Mouse (Mus musculus) embryonic facial prominence, embryonic 11.5 days (tissue): Measurements from ENCODE around the gene Omt2b. TPM values are rescaled to one million over a fixed set of nuclear protein-coding genes. Genes with fewer than 3 reads are reported as not detected.
"Not testable (repeated sequence)": the region's sequence is repeated elsewhere in the genome, so short reads cannot be mapped to it uniquely, and the experiment has no call there.

Source experiments
- ATAC-seq: fragments of 200-750 bp; cut with Nextera tagmentation; replicated peaks from 2 replicates; pipeline ENCODE4 v1.8.0; 2017; ENCODE audit warnings: low read depth; ENCODE audit not compliant: insufficient number of reproducible peaks, low FRiP score, low TSS enrichment
- DNase-seq: peaks from one replicate; pipeline ENCODE4 v3.0.0-alpha.2; 2015; ENCODE audit warnings: low spot score
- H3K27ac ChIP-seq: fragments of 300-500 bp; sonication (generic); replicated peaks from 2 replicates; pipeline ENCODE4 v1.5.1; 2014; ENCODE audit warnings: mild to moderate bottlenecking, low read depth, low read length, control low read depth
- H3K27me3 ChIP-seq: fragments of 300-500 bp; sonication (generic); 2 replicates; pipeline ENCODE4 v1.6.1; 2014; ENCODE audit warnings: mild to moderate bottlenecking, low read length, moderate library complexity, mixed read lengths; ENCODE audit not compliant: control insufficient read depth, insufficient read depth
- H3K36me3 ChIP-seq: fragments of 300-500 bp; sonication (generic); replicated peaks from 2 replicates; pipeline ENCODE4 v1.6.1; 2014; ENCODE audit warnings: low read depth, mild to moderate bottlenecking, low read length, moderate library complexity, mixed read lengths; ENCODE audit not compliant: control insufficient read depth, insufficient read depth
- H3K4me1 ChIP-seq: fragments of 300-500 bp; sonication (generic); 2 replicates; pipeline ENCODE4 v1.6.1; 2014; ENCODE audit warnings: low read length, mixed read lengths; ENCODE audit not compliant: control insufficient read depth, insufficient read depth
- H3K4me2 ChIP-seq: fragments of 300-500 bp; sonication (generic); 2 replicates; pipeline ENCODE4 v1.6.1; 2014; ENCODE audit warnings: low read depth, mild to moderate bottlenecking, control low read depth, low read length, moderate library complexity
- H3K4me3 ChIP-seq: fragments of 300-500 bp; sonication (generic); 2 replicates; pipeline ENCODE4 v1.5.1; 2014; ENCODE audit warnings: low read depth, low read length, control low read depth
- H3K9ac ChIP-seq: fragments of 300-500 bp; sonication (generic); replicated peaks from 2 replicates; pipeline ENCODE4 v1.6.1; 2014; ENCODE audit warnings: mild to moderate bottlenecking, control low read depth, low read length
- H3K9me3 ChIP-seq: fragments of 300-500 bp; sonication (generic); replicated peaks from 2 replicates; pipeline ENCODE4 v1.6.1; 2016; ENCODE audit warnings: mild to moderate bottlenecking, low read length, inconsistent platforms, mixed read lengths; ENCODE audit not compliant: control insufficient read depth
- WGBS: fragments of 180-500 bp; shearing (Covaris S2); extraction: QIAGEN DNeasy Blood & Tissue Kit; methylation state at CpG from one replicate; pipeline ENCODE4 v1.1.7; 2014; 5-methylcytosine and 5-hydroxymethylcytosine counted together
- polyA plus RNA-seq: library from polyadenylated mRNA; unstranded; fragments of >200 nt; fragmentation: Nextera tagmentation; extraction: Ambion mirVana; gene quantifications from 2 replicates; pipeline ENCODE4 v1.2.1, GENCODE M21; 2014

Gene Omt2b
- polyA plus RNA-seq, 1 experiment from 2014 or later: not detected

GRCm38 (mm10) chr9:78343055-78343454 lies 15.7 kb downstream of the Omt2b start:
- H3K9ac ChIP-seq, H3K4me3 ChIP-seq, ATAC-seq: not testable (repeated sequence)

GRCm38 (mm10) chr9:78345235-78345634 lies 17.8 kb downstream of the Omt2b start:
- not testable (repeated sequence) for DNase-seq, ATAC-seq, H3K4me2 ChIP-seq, H3K36me3 ChIP-seq, H3K9ac ChIP-seq, H3K9me3 ChIP-seq, H3K27me3 ChIP-seq, H3K4me1 ChIP-seq, H3K27ac ChIP-seq, H3K4me3 ChIP-seq
- 63% methylated on average over 3 of the region's 4 CpGs for WGBS

More at GRCm38 (mm10) chr9:78343055-78343454, 15.7 kb downstream of the Omt2b start:
- WGBS: 86% methylated on average over 9 of the region's 9 CpGs
- H3K27ac ChIP-seq, DNase-seq, H3K4me2 ChIP-seq, H3K4me1 ChIP-seq, H3K27me3 ChIP-seq, H3K9me3 ChIP-seq, H3K36me3 ChIP-seq: not testable (repeated sequence)

GRCm38 (mm10) chr9:78347004-78347403 lies 19.6 kb downstream of the Omt2b start:
- Histone ChIP-seq H3K4me2 (no peak overlapping the region), H3K27ac (no peak overlapping the region), H3K9me3 (no peaks in the 10 kb centered on the region), H3K36me3 (no peaks in the 10 kb centered on the region), H3K4me1 (no peaks in the 10 kb centered on the region), H3K9ac (no peak overlapping the region), H3K4me3 (no peak overlapping the region), H3K27me3 (no peaks in the 10 kb centered on the region)
- DNase-seq: no peak
- 62% methylated on average over 3 of the region's 3 CpGs for WGBS
- no peak for ATAC-seq

- not testable (repeated sequence) for ATAC-seq, H3K4me1 ChIP-seq, H3K27me3 ChIP-seq, H3K9me3 ChIP-seq, H3K9ac ChIP-seq, H3K36me3 ChIP-seq, H3K27ac ChIP-seq, DNase-seq, H3K4me2 ChIP-seq, H3K4me3 ChIP-seq
- 67% methylated on average over 6 of the region's 6 CpGs for WGBS
Observed at GRCm38 (mm10) chr9:78348206-78349004, 21.0 kb downstream of the Omt2b start.

- not testable (repeated sequence) for H3K9me3 ChIP-seq, ATAC-seq, H3K4me3 ChIP-seq, H3K4me2 ChIP-seq, H3K9ac ChIP-seq, H3K27me3 ChIP-seq, DNase-seq, H3K36me3 ChIP-seq, H3K4me1 ChIP-seq, H3K27ac ChIP-seq
- 82% methylated on average over 3 of the region's 3 CpGs for WGBS
Observed at GRCm38 (mm10) chr9:78349141-78349540, 21.8 kb downstream of the Omt2b start.

- not testable (repeated sequence) for H3K27me3 ChIP-seq, H3K9ac ChIP-seq, H3K4me3 ChIP-seq, H3K27ac ChIP-seq, DNase-seq, H3K9me3 ChIP-seq, ATAC-seq, H3K4me2 ChIP-seq, H3K4me1 ChIP-seq, H3K36me3 ChIP-seq
Observed at GRCm38 (mm10) chr9:78350007-78350406, 22.6 kb downstream of the Omt2b start.

- ATAC-seq: no peak
- WGBS: 83% methylated on average over 6 of the region's 6 CpGs
- DNase-seq: no peak
- no peak overlapping the region for H3K27ac ChIP-seq
- H3K27me3 ChIP-seq: no peaks in the 10 kb centered on the region
- no peaks in the 10 kb centered on the region for H3K36me3 ChIP-seq
- H3K4me1 ChIP-seq: no peaks in the 10 kb centered on the region
- H3K4me3 ChIP-seq: no peak overlapping the region
- H3K9me3 ChIP-seq: no peaks in the 10 kb centered on the region
- no peak overlapping the region for H3K9ac ChIP-seq
- H3K4me2 ChIP-seq: no peak overlapping the region
Observed at GRCm38 (mm10) chr9:78351504-78352220, 24.3 kb downstream of the Omt2b start.
